Mouse (Mus musculus) stomach, postnatal 0 days (tissue): Measurements from ENCODE around the gene Abcc3.

ENCODE experiments used
- CTCF ChIP-seq: IDR thresholded peaks from 2 replicates; pipeline ENCODE4 v1.5.1; 2016; ENCODE audit warnings: antibody characterized with exemption, low read depth, mild to moderate bottlenecking, moderate library complexity
- EP300 ChIP-seq: optimal IDR thresholded peaks from 2 replicates; pipeline ENCODE3; 2016; ENCODE audit warnings: antibody characterized with exemption

- TF ChIP-seq CTCF: no peak
- no peak for TF ChIP-seq EP300
These were observed 70.8 kb downstream of the Abcc3 start, which contains the start of gene Luc7l3 for GRCm38 (mm10) chr11:94321931-94322400.
